Mouse (Mus musculus) v-Abl transformed pro-B cells (cell line): ENCODE results near the gene AW822073.
"Not testable (repeated sequence)": the region's sequence is repeated elsewhere in the genome, so short reads cannot be mapped to it uniquely, and the experiment has no call there.

Source experiments
- in situ Hi-C, 2 experiments: fragments of 400-800 bp; cut with MboI; formaldehyde crosslinking; loops; one replicate each; pipeline ENCODE4 v1.15.1; 2025; ENCODE audit not compliant: unreplicated experiment in 2 of 2

AW822073 gene

GRCm38 (mm10) chr10:58223161-58223560, 1.6 kb downstream of the AW822073 start:
- in situ Hi-C loops: not testable (repeated sequence)

GRCm38 (mm10) chr10:58221571-58221970, 3.2 kb downstream of the AW822073 start:
- in situ Hi-C loops: not testable (repeated sequence)

GRCm38 (mm10) chr10:58220726-58221125, 4.0 kb downstream of the AW822073 start:
- in situ Hi-C loops: no loop called here

- in situ Hi-C loops: no loop called here
Observed at GRCm38 (mm10) chr10:58217366-58217765, 7.4 kb downstream of the AW822073 start.

- in situ Hi-C loops: no loop called here
Observed at GRCm38 (mm10) chr10:58215353-58215752, 9.4 kb downstream of the AW822073 start.

- in situ Hi-C loops: no loop called here
Observed at GRCm38 (mm10) chr10:58214934-58215333, 9.8 kb downstream of the AW822073 start.

- in situ Hi-C loops: no loop called here
Observed at GRCm38 (mm10) chr10:58214497-58214896, 10.2 kb downstream of the AW822073 start.

- in situ Hi-C loops: no loop called here
Observed at GRCm38 (mm10) chr10:58212230-58212629, 12.5 kb downstream of the AW822073 start.

GRCm38 (mm10) chr10:58211213-58211612, 13.5 kb downstream of the AW822073 start:
- in situ Hi-C loops: no loop called here

- in situ Hi-C loops: no loop called here
Observed at GRCm38 (mm10) chr10:58210514-58210913, 14.2 kb downstream of the AW822073 start.

- in situ Hi-C loops: no loop called here
Observed at GRCm38 (mm10) chr10:58209710-58210467, 14.8 kb downstream of the AW822073 start.

- in situ Hi-C loops: no loop called here
Observed at GRCm38 (mm10) chr10:58206639-58207404, 17.9 kb downstream of the AW822073 start.

- in situ Hi-C loops: no loop called here
Observed at GRCm38 (mm10) chr10:58205986-58206385, 18.7 kb downstream of the AW822073 start.
